Mouse (Mus musculus): ENCODE results near the gene Slc15a3. TPM values are rescaled to one million over a fixed set of nuclear protein-coding genes. Genes with fewer than 3 reads are reported as not detected.

The Slc15a3 gene
- polyA plus RNA-seq, 1 experiment from 2014 or later, result 0.33 TPM

GRCm38 (mm10) chr19:10828321-10828720, 11.2 kb upstream of the Slc15a3 start:
- Histone ChIP-seq H3K9me3 (no peaks in the 10 kb centered on the region), H3K27ac (replicated peaks) (no peak overlapping the region), H3K4me2 (no peak overlapping the region), H3K36me3 (no peaks in the 10 kb centered on the region), H3K4me1 (replicated peaks) (no peaks in the 10 kb centered on the region), H3K27me3 (no peaks in the 10 kb centered on the region), H3K4me3 (no peak overlapping the region), H3K9ac (no peak overlapping the region)
- no peak for ATAC-seq (ENCODE audit: low read depth)
- WGBS, result 96% methylated on average over 5 of the region's 5 CpGs

- ATAC-seq (ENCODE audit: low read depth), result no peak
- 89% methylated on average over 16 of the region's 16 CpGs for WGBS
Observed at GRCm38 (mm10) chr19:10829436-10830175, 9.9 kb upstream of the Slc15a3 start, which contains the start of gene Cd6. Cd6 (minus strand) TSS chr19:10830058.

GRCm38 (mm10) chr19:10831424-10831823, 8.1 kb upstream of the Slc15a3 start:
- no peaks in the 10 kb centered on the region for H3K9me3 ChIP-seq
- no peak overlapping the region for H3K9ac ChIP-seq
- no peaks in the 10 kb centered on the region for H3K27me3 ChIP-seq
- H3K36me3 ChIP-seq, result no peaks in the 10 kb centered on the region
- no peak overlapping the region for H3K4me3 ChIP-seq
- no peak overlapping the region for H3K27ac ChIP-seq (replicated peaks)
- 12% methylated on average over 5 of the region's 5 CpGs for WGBS
- H3K4me2 ChIP-seq, result no peak overlapping the region
- no peaks in the 10 kb centered on the region for H3K4me1 ChIP-seq (replicated peaks)
- no peak for ATAC-seq (ENCODE audit: low read depth)

More at GRCm38 (mm10) chr19:10829436-10830175, 9.9 kb upstream of the Slc15a3 start, which contains the start of gene Cd6:
- H3K27ac ChIP-seq (replicated peaks), result no peak within 1 kb of the TSS
- H3K4me1 ChIP-seq (replicated peaks), result no peaks in the 10 kb centered on the region
- no peaks in the 10 kb centered on the region for H3K27me3 ChIP-seq
- H3K9me3 ChIP-seq, result no peaks in the 10 kb centered on the region
- no peak within 1 kb of the TSS for H3K9ac ChIP-seq
- no peak within 1 kb of the TSS for H3K4me2 ChIP-seq
- no peak within 1 kb of the TSS for H3K4me3 ChIP-seq
- H3K36me3 ChIP-seq, result no peaks in the 10 kb centered on the region

GRCm38 (mm10) chr19:10832030-10832429, 7.5 kb upstream of the Slc15a3 start:
- 79% methylated on average over 3 of the region's 3 CpGs for WGBS
- H3K4me2 ChIP-seq, result no peak overlapping the region
- H3K9ac ChIP-seq, result no peak overlapping the region

GRCm38 (mm10) chr19:10833611-10834010, 5.9 kb upstream of the Slc15a3 start:
- Histone ChIP-seq H3K9ac (no peak overlapping the region), H3K27ac (replicated peaks) (no peak overlapping the region), H3K36me3 (no peaks in the 10 kb centered on the region), H3K27me3 (no peaks in the 10 kb centered on the region), H3K4me1 (replicated peaks) (no peaks in the 10 kb centered on the region), H3K9me3 (no peaks in the 10 kb centered on the region), H3K4me3 (no peak overlapping the region), H3K4me2 (no peak overlapping the region)
- no peak for ATAC-seq (ENCODE audit: low read depth)
- WGBS, result 82% methylated on average over 3 of the region's 3 CpGs

More at GRCm38 (mm10) chr19:10832030-10832429, 7.5 kb upstream of the Slc15a3 start:
- Histone ChIP-seq H3K4me3 (no peak overlapping the region), H3K36me3 (no peaks in the 10 kb centered on the region), H3K9me3 (no peaks in the 10 kb centered on the region), H3K4me1 (replicated peaks) (no peaks in the 10 kb centered on the region), H3K27ac (replicated peaks) (no peak overlapping the region), H3K27me3 (no peaks in the 10 kb centered on the region)
- ATAC-seq (ENCODE audit: low read depth), result no peak

GRCm38 (mm10) chr19:10835671-10836070, 3.9 kb upstream of the Slc15a3 start:
- no peak overlapping the region for H3K9ac ChIP-seq
- no peak overlapping the region for H3K4me2 ChIP-seq
- H3K9me3 ChIP-seq, result no peaks in the 10 kb centered on the region
- no peak overlapping the region for H3K4me3 ChIP-seq
- ATAC-seq (ENCODE audit: low read depth), result no peak
- no peaks in the 10 kb centered on the region for H3K27me3 ChIP-seq
- 57% methylated on average over 3 of the region's 3 CpGs for WGBS
- no peaks in the 10 kb centered on the region for H3K36me3 ChIP-seq
- no peak overlapping the region for H3K27ac ChIP-seq (replicated peaks)
- H3K4me1 ChIP-seq (replicated peaks), result no peaks in the 10 kb centered on the region

- no peak for ATAC-seq (ENCODE audit: low read depth)
- H3K4me1 ChIP-seq (replicated peaks), result peaks cover 14% of the 10 kb centered on the region
- WGBS, result 61% methylated on average over 16 of the region's 16 CpGs
- no peak overlapping the region for H3K4me2 ChIP-seq
- H3K27me3 ChIP-seq, result no peaks in the 10 kb centered on the region
- H3K9ac ChIP-seq, result no peak overlapping the region
- H3K27ac ChIP-seq (replicated peaks), result no peak overlapping the region
- H3K9me3 ChIP-seq, result no peaks in the 10 kb centered on the region
- H3K36me3 ChIP-seq, result no peaks in the 10 kb centered on the region
- H3K4me3 ChIP-seq, result no peak overlapping the region
Observed at GRCm38 (mm10) chr19:10841721-10842626, 2.4 kb downstream of the Slc15a3 start.

- no peak overlapping the region for H3K9ac ChIP-seq
- no peak overlapping the region for H3K4me3 ChIP-seq
- ATAC-seq (ENCODE audit: low read depth), result no peak
- no peak overlapping the region for H3K27ac ChIP-seq (replicated peaks)
- H3K27me3 ChIP-seq, result no peaks in the 10 kb centered on the region
- H3K4me1 ChIP-seq (replicated peaks), result peaks cover 22% of the 10 kb centered on the region
- no peaks in the 10 kb centered on the region for H3K36me3 ChIP-seq
- 49% methylated on average over 24 of the region's 24 CpGs for WGBS
- H3K9me3 ChIP-seq, result no peaks in the 10 kb centered on the region
- H3K4me2 ChIP-seq, result no peak overlapping the region
Observed at GRCm38 (mm10) chr19:10842914-10843313, 3.4 kb downstream of the Slc15a3 start.

- Histone ChIP-seq H3K27ac (replicated peaks) (no peak overlapping the region), H3K4me2 (no peak overlapping the region), H3K27me3 (no peaks in the 10 kb centered on the region), H3K4me3 (no peak overlapping the region), H3K36me3 (no peaks in the 10 kb centered on the region), H3K9me3 (no peaks in the 10 kb centered on the region), H3K4me1 (replicated peaks) (peaks cover 24% of the 10 kb centered on the region), H3K9ac (no peak overlapping the region)
- WGBS, result 80% methylated on average over 5 of the region's 5 CpGs
- no peak for ATAC-seq (ENCODE audit: low read depth)
Observed at GRCm38 (mm10) chr19:10844206-10844605, 4.7 kb downstream of the Slc15a3 start.

GRCm38 (mm10) chr19:10845454-10845853, 5.9 kb downstream of the Slc15a3 start:
- H3K27ac ChIP-seq (replicated peaks), result no peak overlapping the region
- no peak overlapping the region for H3K9ac ChIP-seq
- no peak overlapping the region for H3K4me3 ChIP-seq
- 87% methylated on average over 3 of the region's 3 CpGs for WGBS
- no peaks in the 10 kb centered on the region for H3K36me3 ChIP-seq
- H3K9me3 ChIP-seq, result no peaks in the 10 kb centered on the region
- H3K27me3 ChIP-seq, result no peaks in the 10 kb centered on the region
- H3K4me1 ChIP-seq (replicated peaks), result peaks cover 24% of the 10 kb centered on the region
- no peak for ATAC-seq (ENCODE audit: low read depth)
- H3K4me2 ChIP-seq, result no peak overlapping the region

GRCm38 (mm10) chr19:10846150-10846549, 6.6 kb downstream of the Slc15a3 start:
- H3K9me3 ChIP-seq, result no peaks in the 10 kb centered on the region
- ATAC-seq (ENCODE audit: low read depth), result no peak
- H3K36me3 ChIP-seq, result no peaks in the 10 kb centered on the region
- H3K4me3 ChIP-seq, result no peak overlapping the region
- no peaks in the 10 kb centered on the region for H3K27me3 ChIP-seq
- H3K4me2 ChIP-seq, result no peak overlapping the region
- 52% methylated on average over 7 of the region's 7 CpGs for WGBS
- no peak overlapping the region for H3K9ac ChIP-seq
- H3K4me1 ChIP-seq (replicated peaks), result peaks cover 24% of the 10 kb centered on the region
- H3K27ac ChIP-seq (replicated peaks), result no peak overlapping the region

GRCm38 (mm10) chr19:10847311-10848087, 8.0 kb downstream of the Slc15a3 start:
- 40% methylated on average over 3 of the region's 3 CpGs for WGBS
- Histone ChIP-seq H3K27ac (replicated peaks) (no peak overlapping the region), H3K4me3 (no peak overlapping the region), H3K9ac (no peak overlapping the region), H3K36me3 (no peaks in the 10 kb centered on the region), H3K27me3 (no peaks in the 10 kb centered on the region), H3K4me2 (no peak overlapping the region), H3K4me1 (replicated peaks) (peaks cover 24% of the 10 kb centered on the region), H3K9me3 (no peaks in the 10 kb centered on the region)
- no peak for ATAC-seq (ENCODE audit: low read depth)

Measured in neural tube, embryonic 13.5 days (tissue).